Mouse (Mus musculus): ENCODE measurements at regions not wholly inside any gene's neighbourhood (a gene's known extent, or its start where the extent isn't known, plus 50 kb on each side); places are given as distances from the start of the nearest gene placed in this dataset.

GRCm38 (mm10) chrX:163827461-163827860, 66.3 kb upstream of the Rnf138rt1 start:
- TF ChIP-seq POLR2A (IDR thresholded peaks at IDR 0.05; ENCODE audit: insufficient read length, low read depth): no peak
- no peak for TF ChIP-seq TCF12 (IDR thresholded peaks at IDR 0.05; ENCODE audit: insufficient read depth, poor library complexity, severe bottlenecking)
- no peak for TF ChIP-seq MYOG (IDR thresholded peaks at IDR 0.05; ENCODE audit: control insufficient read depth in 1 of 3, insufficient read depth in 1 of 3, insufficient read length in 2 of 3, low read depth in 2 of 3)
- TF ChIP-seq MAX (IDR thresholded peaks at IDR 0.05; ENCODE audit: low read depth): no peak
- no peak for TF ChIP-seq POLR2AphosphoS2 (IDR thresholded peaks at IDR 0.05; ENCODE audit: insufficient read length, low read depth)
- TF ChIP-seq USF1 (IDR thresholded peaks at IDR 0.05; ENCODE audit: low read depth): no peak
- TF ChIP-seq TCF3 (IDR thresholded peaks at IDR 0.05; ENCODE audit: insufficient read length, low read depth): no peak
- no peak for TF ChIP-seq CEBPB (IDR thresholded peaks at IDR 0.05; ENCODE audit: insufficient read depth, poor library complexity, severe bottlenecking)
- TF ChIP-seq REST (IDR thresholded peaks at IDR 0.05; ENCODE audit: insufficient read depth, insufficient read length): no peak
